Mouse (Mus musculus) skeletal muscle tissue, postnatal 0 days (tissue): ENCODE data around the gene 1810013L24Rik. TPM values are rescaled to one million over a fixed set of nuclear protein-coding genes. Genes with fewer than 3 reads are reported as not detected.

Experiments
- polyA plus RNA-seq: library from polyadenylated mRNA; unstranded; fragments of >200 nt; fragmentation: Nextera tagmentation; extraction: Ambion mirVana; gene quantifications from 2 replicates; pipeline ENCODE4 v1.2.1, GENCODE M21; 2015

The 1810013L24Rik gene
- polyA plus RNA-seq = 13.5 and 14.1 TPM in 2 replicates

GRCm38 (mm10) chr16:8829564-8830359 lies at the start of gene 1810013L24Rik:
1810013L24Rik (plus strand) TSS chr16:8830100.

GRCm38 (mm10) chr16:8791949-8792557 lies 37.8 kb upstream of the 1810013L24Rik start, which contains the start of gene Usp7:
Usp7 (minus strand) TSS chr16:8792308.

Other genes with a start within 250 kb of the 1810013L24Rik start
- gene Pmm2, start 192.4 kb upstream of the 1810013L24Rik start, polyA plus RNA-seq = 26.2 and 27.8 TPM in 2 replicates
- 10.7 and 11.2 TPM in 2 replicates for gene Tmem186, start 192.4 kb upstream of the 1810013L24Rik start, polyA plus RNA-seq
- 41.9 and 49.2 TPM in 2 replicates for gene Carhsp1, start 157.9 kb upstream of the 1810013L24Rik start, polyA plus RNA-seq
- not detected in 2 replicates for gene Gm5767, start 149.3 kb upstream of the 1810013L24Rik start, polyA plus RNA-seq
- gene Usp7, start 37.8 kb upstream of the 1810013L24Rik start, polyA plus RNA-seq = 8.4 and 9.6 TPM in 2 replicates